Mouse (Mus musculus): ENCODE measurements at regions not wholly inside any gene's neighbourhood (a gene's known extent, or its start where the extent isn't known, plus 50 kb on each side); places are given as distances from the start of the nearest gene placed in this dataset.
"Not testable (repeated sequence)": the region's sequence is repeated elsewhere in the genome, so short reads cannot be mapped to it uniquely, and the experiment has no call there.

DNA sequence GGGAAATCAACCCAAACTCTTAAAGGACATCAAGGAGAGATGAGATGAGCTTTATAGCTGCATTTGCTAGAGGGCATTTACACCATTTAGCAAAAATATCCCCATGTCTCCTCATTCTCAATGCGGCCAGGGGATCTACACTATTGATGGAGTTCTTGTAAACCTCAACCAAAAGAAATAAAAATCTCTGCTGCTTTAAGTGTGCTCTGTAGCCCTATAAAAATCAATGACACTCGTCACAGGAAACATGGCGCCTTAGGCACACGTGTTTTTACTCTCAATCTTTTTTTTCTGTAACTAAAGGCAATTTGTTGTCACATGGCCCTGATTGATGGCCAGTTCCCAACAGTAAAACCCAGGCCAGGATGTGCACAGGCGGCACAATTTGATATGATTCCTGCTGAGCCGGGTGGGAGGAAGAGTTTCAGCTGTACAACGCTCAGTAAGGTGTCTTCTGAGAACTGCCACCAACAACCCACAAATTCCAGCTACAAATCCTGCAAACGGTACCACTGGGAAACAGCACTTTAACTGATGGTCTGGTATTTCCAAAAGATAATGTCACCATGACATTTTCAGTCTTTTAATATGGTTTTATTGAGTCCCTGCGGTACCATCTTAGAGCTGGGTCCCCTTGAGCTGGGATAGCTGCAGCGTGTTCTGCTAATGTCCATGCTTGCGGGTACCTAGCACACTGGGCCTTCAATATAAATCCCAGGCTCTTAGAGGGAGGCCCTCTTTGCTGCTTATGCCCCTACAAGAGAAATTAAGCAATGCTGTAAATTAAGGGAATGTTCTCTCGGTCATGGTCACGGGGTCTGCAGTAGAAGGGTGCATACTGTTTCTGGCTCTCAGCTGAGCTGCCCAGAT lies 78.8 kb downstream of the Tpbg start:
- no peak for DNase-seq (ENCODE audit: low spot score in 2 of 2)

DNA sequence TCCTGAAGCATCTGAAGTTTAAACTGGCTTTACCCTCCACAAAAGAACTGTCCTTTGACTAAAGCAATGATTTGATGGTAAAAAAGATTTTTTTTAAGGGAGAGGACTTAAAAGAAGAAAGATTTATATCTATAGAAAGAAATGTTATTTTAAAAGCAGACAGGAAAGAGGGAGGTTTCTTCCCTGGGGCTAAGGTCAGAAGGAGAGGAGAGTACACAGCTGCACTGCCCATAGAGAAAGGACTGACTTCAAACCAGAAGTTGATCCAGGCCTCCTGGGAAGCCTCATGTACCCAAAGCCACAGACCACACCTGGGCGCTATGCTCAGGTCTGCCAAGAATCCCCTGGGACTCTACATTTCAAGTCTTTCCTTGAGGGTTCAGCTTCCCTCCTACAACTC lies 83.1 kb downstream of the Tpbg start:
- no peak for DNase-seq (ENCODE audit: low spot score in 2 of 2)

DNA sequence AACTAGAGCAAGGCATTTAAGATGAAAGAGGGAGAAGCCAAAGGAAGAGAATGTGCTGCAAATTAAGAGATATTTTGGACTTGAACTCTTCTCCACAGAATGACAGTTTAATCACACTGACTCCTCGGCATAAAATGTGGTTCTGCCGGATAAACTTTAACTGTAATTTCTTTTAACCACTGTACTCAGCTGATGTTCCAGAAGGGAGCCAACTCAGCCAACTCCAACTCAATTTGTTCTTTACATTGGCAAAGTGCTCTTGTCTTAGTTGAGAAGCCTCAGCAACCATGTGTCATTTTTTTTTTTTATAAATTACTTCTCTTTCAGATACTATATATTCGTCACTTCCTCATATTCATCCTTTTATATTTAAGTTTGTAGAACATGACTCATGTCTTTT lies 90.0 kb downstream of the Tpbg start:
- DNase-seq (ENCODE audit: low spot score in 2 of 2): peak in 1 of 2 experiments; percentile 6

DNA sequence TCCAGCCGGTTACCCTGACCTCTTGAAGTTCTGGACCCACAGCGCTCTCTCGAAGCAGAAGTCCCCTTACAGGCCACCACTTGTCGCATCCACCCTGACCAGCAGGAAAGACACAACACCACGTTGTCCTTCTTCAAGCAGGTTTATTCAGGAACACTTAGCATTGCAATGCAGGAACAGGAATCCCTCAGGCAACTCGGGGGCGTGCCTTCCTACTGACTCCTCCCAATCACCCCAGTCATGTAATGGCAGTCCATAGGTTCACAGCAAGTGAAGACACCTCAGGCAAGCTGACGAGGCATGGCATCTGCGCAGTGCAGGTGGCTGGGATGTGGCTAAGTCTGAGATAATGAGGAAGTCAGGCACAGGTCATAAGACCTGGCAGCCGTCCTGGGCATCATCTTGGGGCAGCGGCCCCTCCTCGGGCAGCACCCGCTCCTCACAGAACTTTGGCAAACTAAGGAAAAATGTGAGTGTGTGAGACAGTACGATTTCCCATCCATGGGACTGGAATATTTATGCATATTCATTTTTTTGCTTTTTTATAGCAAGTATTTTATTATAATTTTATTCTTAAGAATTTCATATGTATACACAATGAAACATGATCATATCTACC lies 101.0 kb downstream of the Tpbg start:
- DNase-seq (ENCODE audit: low spot score in 2 of 2): not testable (repeated sequence)

DNA sequence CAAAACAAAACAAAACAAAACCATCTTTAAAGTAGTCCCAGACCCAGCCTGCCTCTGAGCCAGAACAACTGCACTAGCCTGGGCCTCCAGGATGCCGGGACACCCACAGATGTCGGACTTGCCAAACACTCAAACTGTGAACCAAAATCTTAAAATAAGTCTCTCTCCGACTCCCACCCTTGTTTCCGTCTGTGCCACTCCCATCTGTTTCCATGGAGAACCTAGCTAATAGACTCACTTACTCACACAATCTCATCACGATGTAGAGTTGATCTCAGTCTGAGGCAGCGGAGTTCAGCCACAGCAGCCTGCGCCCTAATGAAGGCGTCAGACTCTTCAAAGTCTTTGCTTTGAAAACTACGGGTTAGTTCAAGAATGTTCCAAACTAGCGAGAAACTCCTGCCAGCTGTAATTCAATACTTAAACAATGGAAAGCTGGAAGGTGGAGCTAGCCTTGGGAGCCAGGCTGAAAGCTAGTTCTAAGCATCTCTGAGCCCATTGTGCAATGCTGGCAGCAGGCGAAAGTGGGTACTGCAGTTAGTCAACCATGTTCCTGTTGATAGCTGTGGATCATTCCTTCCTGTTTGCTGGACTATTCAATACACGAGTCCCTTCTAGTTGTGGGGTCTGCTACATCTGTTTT lies 106.4 kb downstream of the Tpbg start:
- peak; percentile 47 to 61 for DNase-seq (ENCODE audit: low spot score in 2 of 2)

DNA sequence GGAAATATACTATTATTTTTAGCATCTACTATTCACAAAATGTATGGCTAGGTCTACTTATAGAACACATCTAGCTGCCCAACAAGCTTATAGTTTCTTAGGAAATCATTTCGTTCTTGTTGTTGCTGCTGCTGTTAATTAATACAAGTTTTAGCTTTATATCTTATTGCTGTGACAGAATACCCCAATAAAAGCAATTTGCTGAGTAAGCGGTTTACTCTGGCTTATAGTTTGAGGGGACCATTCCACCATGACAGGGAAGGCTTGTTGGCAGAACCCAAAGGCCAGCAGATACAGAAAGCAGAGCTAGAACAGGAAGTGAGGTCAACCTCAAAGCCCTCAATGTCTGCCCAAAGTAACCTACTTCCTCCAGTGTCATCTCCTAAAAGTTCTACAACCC lies 109.6 kb downstream of the Tpbg start:
- DNase-seq (ENCODE audit: low spot score in 2 of 2): no peak

DNA sequence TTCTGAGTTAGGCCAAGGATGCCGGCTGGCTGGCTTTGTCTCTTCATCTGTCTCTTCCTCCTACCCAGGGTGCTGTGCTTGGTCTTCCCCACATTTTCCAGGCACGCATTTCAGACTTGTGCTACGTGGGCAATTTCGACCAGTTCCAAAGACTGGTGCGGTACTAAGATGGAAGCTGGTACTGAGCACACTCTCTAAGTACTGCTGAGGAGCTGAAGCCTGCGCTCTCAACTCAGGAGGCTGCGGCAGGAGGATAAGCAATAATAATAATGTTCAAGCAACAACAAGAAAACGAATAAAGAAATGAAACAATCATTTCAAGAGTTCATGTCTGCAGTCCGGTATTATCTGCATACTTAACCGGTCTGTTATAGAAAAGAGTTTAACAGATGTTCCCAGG lies 127.9 kb downstream of the Tpbg start:
- no peak for DNase-seq (ENCODE audit: low spot score in 2 of 2)

DNA sequence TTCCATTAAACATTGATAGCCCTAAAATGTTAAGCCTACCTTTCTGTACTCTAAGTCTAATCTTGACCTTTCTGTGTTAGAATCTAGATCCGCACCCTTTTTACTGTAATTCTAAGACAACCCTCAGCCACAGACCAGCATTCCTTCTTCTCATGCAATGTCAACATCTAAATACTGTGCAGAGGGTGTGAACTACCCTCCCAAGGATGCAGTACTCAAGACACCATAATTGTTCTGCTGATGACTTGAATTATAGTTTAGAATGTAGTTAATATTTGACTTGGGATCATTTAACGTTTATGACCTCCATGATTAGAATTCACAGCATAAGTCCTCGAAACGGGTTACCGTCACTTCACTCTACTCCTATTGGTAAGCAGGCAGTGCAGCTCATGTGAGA lies 139.2 kb downstream of the Tpbg start:
- no peak for DNase-seq (ENCODE audit: low spot score in 2 of 2)

DNA sequence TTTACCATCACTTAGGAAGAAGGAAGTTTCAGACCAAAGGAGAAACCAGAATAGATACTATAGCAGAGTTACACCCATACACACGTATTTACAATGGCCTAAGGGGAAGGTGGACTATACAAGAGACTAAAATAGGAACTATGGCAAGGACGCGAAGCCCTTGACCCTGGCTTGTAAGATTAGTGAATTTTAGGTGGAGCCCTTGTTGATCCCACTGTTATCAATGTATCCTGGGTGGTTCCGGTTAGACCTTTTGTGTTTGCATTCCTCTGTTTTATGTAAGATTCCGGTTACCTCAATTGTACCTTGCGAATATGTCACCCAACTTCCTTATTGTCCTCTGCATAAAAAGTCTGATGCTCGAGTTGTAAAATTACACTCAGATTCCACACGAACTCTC lies 141.3 kb downstream of the Tpbg start:
- DNase-seq (ENCODE audit: low spot score in 2 of 2): not testable (repeated sequence)

DNA sequence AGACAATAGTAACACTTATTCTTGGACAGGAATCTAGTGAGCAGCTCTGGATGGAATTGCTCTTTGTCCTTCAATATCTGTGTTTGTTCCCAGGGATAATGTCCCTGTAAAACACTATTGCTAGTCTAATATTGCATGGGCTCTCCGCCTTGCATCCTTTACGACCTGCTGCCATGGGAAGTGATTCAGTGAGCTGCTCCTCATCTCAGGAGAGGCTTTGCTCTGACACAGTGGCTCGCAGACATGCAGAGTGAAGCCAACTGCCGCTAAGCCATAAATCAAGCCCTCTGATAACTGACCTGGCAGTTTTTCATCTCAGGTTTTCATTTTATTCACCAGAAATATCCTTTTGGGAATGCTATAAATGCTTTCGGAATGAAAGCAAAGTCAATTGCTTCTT lies 143.5 kb downstream of the Tpbg start:
- DNase-seq (ENCODE audit: low spot score in 2 of 2): no peak

DNA sequence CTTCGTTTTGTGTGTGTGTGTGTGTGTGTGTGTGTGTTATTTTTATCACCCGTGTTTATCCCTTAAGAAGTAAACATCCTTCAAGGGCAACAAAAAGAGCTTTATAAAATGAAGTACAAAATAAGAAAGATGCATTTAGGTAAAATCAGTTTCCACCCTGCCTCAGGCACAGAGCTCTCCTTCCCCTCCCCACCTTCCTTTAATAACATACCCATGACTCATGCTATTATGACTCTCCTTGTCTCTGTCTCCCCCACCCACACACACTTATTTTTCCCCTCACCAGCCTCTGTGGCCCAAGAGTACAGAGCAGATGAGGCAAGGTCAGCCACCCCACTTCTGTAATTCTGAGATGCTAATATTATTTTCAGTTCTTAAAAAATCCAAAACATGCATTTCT lies 144.0 kb downstream of the Tpbg start:
- DNase-seq (ENCODE audit: low spot score in 2 of 2): no peak

DNA sequence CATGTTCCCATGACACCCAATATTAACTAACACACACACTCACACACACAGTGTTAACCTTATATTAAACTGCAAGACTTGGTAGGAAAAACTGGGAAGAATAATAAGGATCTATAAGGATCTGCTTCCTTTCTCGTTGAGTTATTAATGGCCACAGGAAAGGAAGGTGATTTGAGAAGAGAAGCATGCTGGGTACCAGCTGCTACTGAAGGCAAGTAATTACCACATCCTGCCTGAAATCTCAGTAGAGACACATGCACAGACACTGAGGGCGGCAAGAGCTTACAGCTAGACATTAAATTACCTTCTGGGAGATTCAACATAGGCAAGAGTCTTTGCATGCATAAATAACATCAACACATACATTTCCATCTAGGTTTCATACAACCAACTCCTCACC lies 160.8 kb downstream of the Tpbg start:
- DNase-seq (ENCODE audit: low spot score in 2 of 2): no peak

DNA sequence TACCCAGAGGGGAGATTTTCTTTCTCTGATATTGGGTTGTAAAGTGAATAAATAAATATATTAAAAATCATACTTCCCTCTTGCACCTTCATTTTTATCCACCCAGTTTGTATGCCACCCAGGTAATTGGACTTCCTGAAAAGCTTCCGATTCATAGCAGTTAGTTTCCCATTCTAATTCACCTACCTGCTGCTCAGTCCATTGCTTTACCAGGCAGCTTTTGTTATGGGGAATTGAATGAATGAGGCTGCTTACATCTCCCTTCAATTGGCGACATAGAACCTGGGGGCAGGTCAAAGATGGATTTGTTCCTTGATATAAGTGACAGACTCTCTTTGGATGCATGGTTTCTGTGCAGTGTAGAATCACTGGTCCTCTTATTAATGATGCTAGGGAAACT lies 169.5 kb downstream of the Tpbg start:
- DNase-seq (ENCODE audit: low spot score in 2 of 2): no peak

DNA sequence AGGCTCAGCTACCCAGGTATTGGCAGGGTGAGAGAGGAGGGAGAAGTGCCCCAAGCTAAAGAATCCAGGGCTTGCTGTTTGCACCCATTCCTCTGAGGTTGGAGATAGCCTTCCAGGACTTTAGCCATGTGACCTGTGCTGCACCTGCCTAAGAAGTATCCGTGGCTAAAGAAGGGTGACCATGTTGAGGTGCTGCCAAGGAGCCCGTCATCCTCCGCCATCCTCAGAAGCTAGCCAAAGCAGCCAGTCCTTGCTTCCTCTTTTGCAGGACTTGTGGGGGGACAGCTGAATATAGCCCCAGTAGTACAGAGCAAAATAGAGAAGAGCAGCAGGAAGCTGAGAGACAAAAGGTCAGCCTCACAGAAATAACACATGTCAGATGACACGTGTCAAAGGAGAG lies 173.7 kb downstream of the Tpbg start:
- DNase-seq (ENCODE audit: low spot score in 2 of 2): no peak

DNA sequence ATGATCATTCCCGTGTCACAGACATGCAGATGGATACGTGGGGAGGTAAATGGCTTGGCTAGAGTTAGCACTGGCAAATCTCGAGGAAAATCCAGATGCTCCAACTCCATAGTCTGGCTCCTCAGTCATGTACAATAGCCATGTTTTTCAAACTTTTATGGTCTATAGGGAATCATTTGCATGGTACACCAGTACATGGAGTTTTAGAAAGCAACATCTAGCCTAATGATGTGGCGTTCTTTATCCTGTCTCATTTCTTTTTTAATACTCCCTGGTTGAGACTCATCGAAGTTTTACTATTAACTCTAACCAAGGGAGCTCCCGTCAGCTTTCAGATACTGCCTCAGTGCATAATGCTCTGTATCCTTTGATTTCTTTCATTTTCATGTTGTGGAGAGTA lies 178.0 kb downstream of the Tpbg start:
- no peak for DNase-seq (ENCODE audit: low spot score in 2 of 2)

DNA sequence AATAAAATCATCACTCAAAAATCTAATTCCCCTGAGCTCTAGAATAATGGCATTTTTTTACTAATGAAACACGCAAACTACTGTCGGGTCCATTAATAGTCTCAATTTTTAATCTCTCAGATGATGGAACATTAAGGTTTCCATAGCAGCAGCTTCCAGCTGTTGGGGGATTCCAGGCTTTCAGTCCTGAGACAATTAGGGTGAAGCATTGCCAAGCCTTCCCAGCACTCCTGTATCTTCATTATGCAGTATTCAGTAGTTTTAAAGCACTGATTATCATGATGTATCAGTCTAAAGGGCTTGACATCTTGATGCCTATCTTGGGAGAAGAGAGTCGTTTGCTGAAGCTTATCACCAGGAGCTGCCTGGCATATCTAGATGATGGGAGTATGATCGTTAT lies 178.6 kb downstream of the Tpbg start:
- no peak for DNase-seq (ENCODE audit: low spot score in 2 of 2)

DNA sequence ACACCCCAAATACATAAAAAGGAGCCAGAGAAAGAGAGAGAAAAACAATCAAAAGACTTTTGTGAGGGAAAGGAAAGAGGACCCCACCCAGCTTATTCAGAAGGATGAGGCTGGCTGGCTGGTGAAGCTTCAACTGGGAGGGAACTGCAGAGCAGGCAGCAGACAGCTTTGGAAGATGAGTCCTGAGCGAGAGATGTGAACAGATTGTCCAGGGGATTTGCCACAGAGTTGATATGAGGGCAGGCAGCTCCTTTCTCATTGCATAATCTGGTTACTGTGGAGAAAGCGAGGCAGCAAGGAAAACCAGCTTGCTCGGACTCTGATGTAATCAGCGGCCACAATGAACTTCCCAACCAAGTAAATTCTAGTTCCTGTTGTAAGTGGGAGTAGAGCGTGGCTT lies 188.6 kb downstream of the Tpbg start:
- peak; percentile 15 to 29 for DNase-seq (ENCODE audit: low spot score in 2 of 2)

DNA sequence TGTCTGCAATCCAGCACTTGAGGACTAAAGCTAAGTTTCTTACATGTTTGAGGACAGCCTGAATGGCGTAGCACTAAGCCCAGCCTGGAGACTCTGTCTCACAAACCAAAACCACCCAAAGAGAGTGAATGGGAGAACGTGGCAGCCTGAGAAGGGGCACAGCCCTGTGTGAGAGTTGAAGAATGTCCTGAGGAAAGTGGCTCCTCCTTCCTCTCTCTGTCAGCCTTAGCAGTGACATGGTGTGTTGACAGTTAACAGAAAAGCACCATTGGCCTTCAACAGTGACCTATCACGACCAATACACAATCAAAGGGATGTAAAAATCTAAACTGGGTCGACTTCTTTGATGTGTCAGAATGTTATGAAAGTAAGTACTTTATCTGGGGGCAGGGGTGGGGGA lies 201.9 kb downstream of the Tpbg start:
- DNase-seq (ENCODE audit: low spot score in 2 of 2): no peak

DNA sequence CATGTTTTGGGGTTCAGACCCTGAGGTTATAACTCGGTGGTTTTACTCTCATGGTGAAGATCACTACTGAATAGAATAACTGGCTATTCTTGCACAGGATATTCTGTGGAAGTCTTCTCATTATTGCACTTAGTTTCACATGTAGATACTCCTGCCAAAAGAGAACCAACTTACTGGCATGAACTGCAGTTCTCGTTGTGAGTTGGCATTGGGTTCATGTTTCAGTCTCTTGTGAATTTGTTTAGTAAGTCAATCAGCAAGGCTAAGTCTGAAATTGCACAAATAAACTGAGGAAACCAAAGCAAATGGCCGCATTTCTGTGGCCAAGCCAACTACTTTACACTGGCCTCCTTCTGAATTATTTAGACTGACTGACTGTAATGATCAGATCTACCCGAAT lies 215.9 kb downstream of the Tpbg start:
- no peak for DNase-seq (ENCODE audit: low spot score in 2 of 2)

DNA sequence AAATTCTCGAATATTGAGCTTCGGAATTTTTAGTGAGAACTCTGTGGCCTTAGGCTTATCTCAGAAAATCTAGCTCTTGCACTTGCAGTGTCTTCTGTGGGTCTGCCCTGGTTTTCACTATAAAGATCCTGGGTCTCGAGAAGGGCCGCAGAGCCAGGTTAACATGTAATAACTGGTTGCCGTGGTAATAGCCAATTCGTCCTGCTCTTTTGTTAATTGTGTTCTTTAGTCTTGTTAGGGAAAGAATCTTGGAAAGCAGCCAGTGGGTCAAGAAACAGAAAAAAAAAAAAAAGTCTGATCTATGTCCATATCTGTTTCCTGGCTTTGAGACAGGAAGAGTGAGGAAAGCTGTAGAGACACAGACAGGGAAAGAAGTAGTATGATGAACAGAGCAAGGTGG lies 217.9 kb downstream of the Tpbg start:
- no peak for DNase-seq (ENCODE audit: low spot score in 2 of 2)

DNA sequence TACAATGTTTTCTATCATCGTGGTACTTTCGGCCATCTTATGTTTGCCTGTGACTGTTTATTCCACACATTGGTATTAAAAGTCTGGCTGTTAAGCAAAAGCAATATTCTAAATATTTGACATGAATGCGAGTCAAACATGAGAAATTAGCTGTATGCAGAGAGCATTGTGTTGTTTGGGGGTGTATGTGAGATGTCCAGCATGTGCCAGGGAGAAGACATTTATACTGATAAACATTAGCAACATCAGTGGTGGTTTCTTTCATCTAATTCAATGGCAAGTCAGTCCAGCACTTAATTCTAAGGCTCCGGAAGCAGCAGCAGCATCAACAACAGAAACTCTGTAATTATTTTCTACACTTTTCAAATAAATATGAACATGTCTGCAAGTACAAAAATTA lies 219.1 kb downstream of the Tpbg start:
- no peak for DNase-seq (ENCODE audit: low spot score in 2 of 2)

DNA sequence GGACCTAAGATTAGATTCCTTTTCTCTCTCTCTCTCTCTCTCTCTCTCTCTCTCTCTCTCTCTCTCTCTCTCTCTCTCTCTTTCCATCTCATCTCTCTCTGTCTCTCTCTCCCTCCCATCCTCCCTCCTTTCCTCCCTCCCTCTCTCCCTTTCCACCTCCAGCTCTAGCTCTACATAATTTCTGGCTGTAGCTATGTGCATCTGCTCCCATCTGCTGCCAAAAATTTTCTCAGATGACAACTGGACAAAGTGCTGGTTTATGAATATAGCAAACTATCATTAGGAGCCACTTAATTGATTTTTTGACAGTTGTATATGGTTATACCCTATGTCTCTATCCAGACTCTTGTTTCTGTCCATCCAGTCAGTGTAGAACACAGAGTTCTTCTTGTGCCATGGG lies 237.1 kb downstream of the Tpbg start:
- DNase-seq (ENCODE audit: low spot score in 2 of 2): no peak

DNA sequence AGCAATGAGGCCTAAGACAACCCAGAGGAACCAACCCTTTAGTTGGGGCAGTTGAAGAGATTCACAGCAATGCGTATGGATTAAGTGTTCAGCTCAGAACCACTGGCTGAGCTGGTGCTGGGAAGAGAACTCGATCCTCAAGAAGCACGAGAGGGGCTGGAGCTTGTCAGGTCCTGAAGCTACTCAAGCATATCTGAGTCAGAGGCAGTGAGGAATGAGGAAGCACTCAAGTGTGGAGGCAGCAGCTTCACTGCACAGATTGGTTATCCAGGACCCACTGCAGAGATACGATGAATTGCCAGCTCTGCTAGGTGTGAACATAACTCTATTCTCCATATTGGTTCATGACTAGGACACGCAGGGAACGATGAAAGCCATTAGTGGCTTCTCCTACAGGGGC lies 239.7 kb downstream of the Tpbg start:
- no peak for DNase-seq (ENCODE audit: low spot score in 2 of 2)
